Mouse (Mus musculus) liver, embryonic 16.5 days (tissue): Measurements from ENCODE around the gene Uck2. TPM values are rescaled to one million over a fixed set of nuclear protein-coding genes. Genes with fewer than 3 reads are reported as not detected.

Source experiments
- ATAC-seq: fragments of 200-750 bp; cut with Nextera tagmentation; 2 replicates; pipeline ENCODE4 v1.8.0; 2017; ENCODE audit warnings: low read depth, mild to moderate bottlenecking, moderate number of reproducible peaks, moderate library complexity
- H3K27ac ChIP-seq: fragments of 300-500 bp; sonication (generic); 2 replicates; pipeline ENCODE4 v1.5.1; 2014; ENCODE audit warnings: mild to moderate bottlenecking, low read length
- H3K27me3 ChIP-seq: fragments of 300-500 bp; sonication (generic); 2 replicates; pipeline ENCODE4 v1.6.1; 2014; ENCODE audit warnings: low read depth, low read length, mixed read lengths; ENCODE audit not compliant: control insufficient read depth, insufficient read depth
- H3K36me3 ChIP-seq: fragments of 300-500 bp; sonication (generic); 2 replicates; pipeline ENCODE4 v1.6.1; 2014; ENCODE audit warnings: mild to moderate bottlenecking; ENCODE audit not compliant: control insufficient read depth, insufficient read depth
- H3K4me1 ChIP-seq: fragments of 300-500 bp; sonication (generic); 2 replicates; pipeline ENCODE4 v1.6.1; 2014; ENCODE audit warnings: low read depth, low read length, mixed read lengths; ENCODE audit not compliant: control insufficient read depth
- H3K4me2 ChIP-seq: fragments of 300-500 bp; sonication (generic); 2 replicates; pipeline ENCODE4 v1.6.1; 2014; ENCODE audit warnings: low read depth, low read length, mixed read lengths
- H3K4me3 ChIP-seq: fragments of 300-500 bp; sonication (generic); 2 replicates; pipeline ENCODE4 v1.5.1; 2014; ENCODE audit warnings: low read depth, mild to moderate bottlenecking, low read length
- H3K9ac ChIP-seq: fragments of 300-500 bp; sonication (generic); 2 replicates; pipeline ENCODE4 v1.6.1; 2014; ENCODE audit warnings: low read depth, low read length
- H3K9me3 ChIP-seq: fragments of 300-500 bp; sonication (generic); replicated peaks from 2 replicates; pipeline ENCODE4 v1.6.1; 2016; ENCODE audit warnings: low read length; ENCODE audit not compliant: control insufficient read depth
- WGBS: fragments of 180-500 bp; shearing (Covaris S2); extraction: QIAGEN DNeasy Blood & Tissue Kit; methylation state at CpG from one replicate; pipeline ENCODE4 v1.1.7; 2014; ENCODE audit not compliant: insufficient replicate concordance; 5-methylcytosine and 5-hydroxymethylcytosine counted together
- polyA plus RNA-seq: library from polyadenylated mRNA; unstranded; fragments of >200 nt; fragmentation: Nextera tagmentation; extraction: Ambion mirVana; gene quantifications from 2 replicates; pipeline ENCODE4 v1.2.1, GENCODE M21; 2015

Uck2 gene
- 28.9 and 30.8 TPM in 2 replicates for polyA plus RNA-seq

- Histone ChIP-seq H3K4me1 (peaks cover 54% of the 10 kb centered on the region), H3K9ac (peak within 1 kb of the TSS; percentile 76), H3K4me2 (peak within 1 kb of the TSS; percentile 99), H3K4me3 (peak within 1 kb of the TSS; percentile 78), H3K36me3 (no peaks in the 10 kb centered on the region), H3K9me3 (no peaks in the 10 kb centered on the region), H3K27ac (peak within 1 kb of the TSS; percentile 73), H3K27me3 (peaks cover 15% of the 10 kb centered on the region)
- ATAC-seq: no peak
- 0% methylated on average over 2 of the region's 2 CpGs for WGBS
Measured at GRCm38 (mm10) chr1:167285320-167285355, at the start of gene Uck2. TSS of gene Uck2 (minus strand) at chr1:167285320.

- H3K27ac ChIP-seq: no peak overlapping the region
- H3K4me3 ChIP-seq: no peak overlapping the region
- no peaks in the 10 kb centered on the region for H3K4me1 ChIP-seq
- no peaks in the 10 kb centered on the region for H3K9me3 ChIP-seq
- no peak overlapping the region for H3K9ac ChIP-seq
- H3K4me2 ChIP-seq: no peak overlapping the region
- peaks cover 22% of the 10 kb centered on the region for H3K36me3 ChIP-seq
- WGBS: 53% methylated on average over 8 of the region's 8 CpGs
- ATAC-seq: 0 out of 2 replicates have a peak, but pooled peaks have one; percentile 16
- no peaks in the 10 kb centered on the region for H3K27me3 ChIP-seq
Measured at GRCm38 (mm10) chr1:167331106-167331505, 46.0 kb upstream of the Uck2 start.

- Histone ChIP-seq H3K4me1 (no peaks in the 10 kb centered on the region), H3K9me3 (no peaks in the 10 kb centered on the region), H3K27me3 (no peaks in the 10 kb centered on the region), H3K36me3 (peaks cover 25% of the 10 kb centered on the region), H3K9ac (no peak overlapping the region), H3K4me2 (no peak overlapping the region), H3K27ac (no peak overlapping the region), H3K4me3 (no peak overlapping the region)
- no peak for ATAC-seq
- WGBS: 82% methylated on average over 6 of the region's 6 CpGs
Measured at GRCm38 (mm10) chr1:167328776-167329175, 43.7 kb upstream of the Uck2 start.

GRCm38 (mm10) chr1:167321691-167322090, 36.6 kb upstream of the Uck2 start:
- Histone ChIP-seq H3K4me2 (no peak overlapping the region), H3K9ac (no peak overlapping the region), H3K27me3 (no peaks in the 10 kb centered on the region), H3K9me3 (no peaks in the 10 kb centered on the region), H3K27ac (no peak overlapping the region), H3K4me3 (no peak overlapping the region), H3K36me3 (peaks cover 38% of the 10 kb centered on the region), H3K4me1 (no peaks in the 10 kb centered on the region)
- ATAC-seq: no peak
- WGBS: 87% methylated on average over 6 of the region's 6 CpGs

- H3K36me3 ChIP-seq: peaks cover 6% of the 10 kb centered on the region; the same call in 1 of the 2 replicates
Measured at GRCm38 (mm10) chr1:167313220-167313619, 28.1 kb upstream of the Uck2 start.

GRCm38 (mm10) chr1:167312367-167312766, 27.2 kb upstream of the Uck2 start:
- Histone ChIP-seq H3K4me2 (no peak overlapping the region), H3K36me3 (peaks cover 4% of the 10 kb centered on the region; the same call in 1 of the 2 replicates)
- ATAC-seq: no peak

More at GRCm38 (mm10) chr1:167313220-167313619, 28.1 kb upstream of the Uck2 start:
- Histone ChIP-seq H3K9me3 (no peaks in the 10 kb centered on the region), H3K9ac (no peak overlapping the region), H3K27ac (no peak overlapping the region), H3K4me1 (peaks cover 5% of the 10 kb centered on the region), H3K4me3 (no peak overlapping the region), H3K4me2 (no peak overlapping the region), H3K27me3 (no peaks in the 10 kb centered on the region)
- no peak for ATAC-seq
- WGBS: 75% methylated on average over 4 of the region's 4 CpGs

GRCm38 (mm10) chr1:167308261-167309054, 23.3 kb upstream of the Uck2 start, which contains the start of gene Tmco1:
TSS of gene Tmco1 (plus strand) at chr1:167308378.
- H3K27ac ChIP-seq: peak within 1 kb of the TSS; percentile 91

More at GRCm38 (mm10) chr1:167312367-167312766, 27.2 kb upstream of the Uck2 start:
- H3K27me3 ChIP-seq: no peaks in the 10 kb centered on the region
- H3K27ac ChIP-seq: no peak overlapping the region
- H3K4me3 ChIP-seq: no peak overlapping the region
- H3K9me3 ChIP-seq: no peaks in the 10 kb centered on the region
- no peak overlapping the region for H3K9ac ChIP-seq
- peaks cover 9% of the 10 kb centered on the region for H3K4me1 ChIP-seq

GRCm38 (mm10) chr1:167307674-167308073, 22.6 kb upstream of the Uck2 start:
- Histone ChIP-seq H3K4me2 (peak overlapping the region; percentile 76), H3K4me1 (peaks cover 19% of the 10 kb centered on the region), H3K36me3 (peaks cover 4% of the 10 kb centered on the region; the same call in 1 of the 2 replicates), H3K9me3 (no peaks in the 10 kb centered on the region), H3K9ac (peak overlapping the region; percentile 99), H3K27ac (peak overlapping the region; percentile 91; the same call in 1 of the 2 replicates), H3K27me3 (no peaks in the 10 kb centered on the region), H3K4me3 (peak overlapping the region; percentile 96)
- 26% methylated on average over 11 of the region's 11 CpGs for WGBS
- no peak for ATAC-seq

More at GRCm38 (mm10) chr1:167308261-167309054, 23.3 kb upstream of the Uck2 start, which contains the start of gene Tmco1:
- Histone ChIP-seq H3K27me3 (no peaks in the 10 kb centered on the region), H3K4me1 (peaks cover 19% of the 10 kb centered on the region), H3K36me3 (peaks cover 4% of the 10 kb centered on the region; the same call in 1 of the 2 replicates), H3K4me3 (peak within 1 kb of the TSS; percentile 96), H3K4me2 (peak within 1 kb of the TSS; percentile 92), H3K9me3 (no peaks in the 10 kb centered on the region), H3K9ac (peak within 1 kb of the TSS; percentile 99)
- peak; percentile 97 for ATAC-seq
- under 1% methylated on average over 82 of the region's 82 CpGs for WGBS

- peaks cover 4% of the 10 kb centered on the region; the same call in 1 of the 2 replicates for H3K36me3 ChIP-seq
- no peak overlapping the region for H3K4me2 ChIP-seq
- H3K27ac ChIP-seq: 0 out of 2 replicates have a peak overlapping the region, but pooled peaks have one; percentile 28
- peaks cover 19% of the 10 kb centered on the region for H3K4me1 ChIP-seq
- WGBS: 44% methylated on average over 5 of the region's 5 CpGs
- H3K9me3 ChIP-seq: no peaks in the 10 kb centered on the region
- no peak for ATAC-seq
- H3K4me3 ChIP-seq: no peak overlapping the region
- no peaks in the 10 kb centered on the region for H3K27me3 ChIP-seq
- H3K9ac ChIP-seq: no peak overlapping the region
Measured at GRCm38 (mm10) chr1:167306451-167307240, 21.5 kb upstream of the Uck2 start.
